Mouse (Mus musculus) E14TG2a.4 (cell line): ENCODE measurements around the gene Ahcyl2.

Source experiments
- H3K27me3 ChIP-seq: 2 replicates; pipeline ENCODE4 v1.6.1; 2014; ENCODE audit warnings: low read length, control low read depth; ENCODE audit not compliant: insufficient read depth
- H3K36me3 ChIP-seq: 2 replicates; pipeline ENCODE4 v1.6.1; 2014; ENCODE audit warnings: low read length, control low read depth; ENCODE audit not compliant: insufficient read depth
- H3K4me1 ChIP-seq: replicated peaks from 2 replicates; pipeline ENCODE4 v1.6.1; 2014; ENCODE audit warnings: low read depth, low read length, control low read depth
- H3K4me3 ChIP-seq: replicated peaks from 2 replicates; pipeline ENCODE4 v1.5.1; 2014; ENCODE audit warnings: mild to moderate bottlenecking, low read length
- H3K9me3 ChIP-seq: 2 replicates; pipeline ENCODE4 v1.6.1; 2014; ENCODE audit warnings: low read length, control low read depth
- CTCF ChIP-seq: conservative IDR thresholded peaks from 2 replicates; pipeline ENCODE4 v1.5.1; 2014; ENCODE audit warnings: low read length
- NANOG ChIP-seq: IDR thresholded peaks from 2 replicates; pipeline ENCODE4 v1.6.1; 2014; ENCODE audit warnings: borderline replicate concordance, low read length, mixed read lengths
- POU5F1 ChIP-seq: IDR thresholded peaks from 2 replicates; pipeline ENCODE4 v1.6.1; 2014; ENCODE audit warnings: low read length, borderline replicate concordance

The Ahcyl2 gene

GRCm38 (mm10) chr6:29828574-29829234 lies 60.9 kb downstream of the Ahcyl2 start:
- no peak for TF ChIP-seq CTCF
- TF ChIP-seq POU5F1, result no peak
- TF ChIP-seq NANOG, result no peak
- no peaks in the 10 kb centered on the region for H3K36me3 ChIP-seq
- H3K4me3 ChIP-seq, result no peak overlapping the region
- H3K4me1 ChIP-seq, result peaks cover 18% of the 10 kb centered on the region
- H3K9me3 ChIP-seq, result no peaks in the 10 kb centered on the region
- no peaks in the 10 kb centered on the region for H3K27me3 ChIP-seq

- TF ChIP-seq NANOG (no peak), POU5F1 (no peak), CTCF (no peak)
- Histone ChIP-seq H3K9me3 (no peaks in the 10 kb centered on the region), H3K36me3 (0 out of 2 replicates have a peak, but pooled peaks cover 4% of the 10 kb centered on the region), H3K4me3 (no peak overlapping the region), H3K27me3 (no peaks in the 10 kb centered on the region), H3K4me1 (peaks cover 12% of the 10 kb centered on the region)
These were observed 64.5 kb downstream of the Ahcyl2 start for GRCm38 (mm10) chr6:29832356-29832755.

GRCm38 (mm10) chr6:29833117-29833516 lies 65.3 kb downstream of the Ahcyl2 start:
- Histone ChIP-seq H3K36me3 (0 out of 2 replicates have a peak, but pooled peaks cover 4% of the 10 kb centered on the region), H3K27me3 (no peaks in the 10 kb centered on the region), H3K9me3 (no peaks in the 10 kb centered on the region), H3K4me1 (peaks cover 12% of the 10 kb centered on the region), H3K4me3 (no peak overlapping the region)
- no peak for TF ChIP-seq CTCF
- TF ChIP-seq POU5F1, result no peak
- peak; percentile 52; the same call in 1 of the 2 replicates for TF ChIP-seq NANOG

- no peaks in the 10 kb centered on the region for H3K9me3 ChIP-seq
- TF ChIP-seq CTCF, result peak; percentile 61
- no peak for TF ChIP-seq NANOG
- peaks cover 16% of the 10 kb centered on the region for H3K4me1 ChIP-seq
These were observed 65.9 kb downstream of the Ahcyl2 start for GRCm38 (mm10) chr6:29833568-29834255.

GRCm38 (mm10) chr6:29835543-29836177 lies 67.8 kb downstream of the Ahcyl2 start:
- H3K9me3 ChIP-seq, result no peaks in the 10 kb centered on the region
- no peaks in the 10 kb centered on the region for H3K27me3 ChIP-seq
- 0 out of 2 replicates have a peak, but pooled peaks cover 4% of the 10 kb centered on the region for H3K36me3 ChIP-seq
- peaks cover 28% of the 10 kb centered on the region for H3K4me1 ChIP-seq
- TF ChIP-seq POU5F1 (no peak), NANOG (no peak), CTCF (no peak)
- H3K4me3 ChIP-seq, result no peak overlapping the region

More at GRCm38 (mm10) chr6:29833568-29834255, 65.9 kb downstream of the Ahcyl2 start:
- H3K36me3 ChIP-seq, result 0 out of 2 replicates have a peak, but pooled peaks cover 4% of the 10 kb centered on the region
- no peaks in the 10 kb centered on the region for H3K27me3 ChIP-seq
- H3K4me3 ChIP-seq, result no peak overlapping the region

- no peaks in the 10 kb centered on the region for H3K27me3 ChIP-seq
- no peak overlapping the region for H3K4me3 ChIP-seq
- H3K9me3 ChIP-seq, result no peaks in the 10 kb centered on the region
- H3K4me1 ChIP-seq, result peaks cover 28% of the 10 kb centered on the region
- 0 out of 2 replicates have a peak, but pooled peaks cover 4% of the 10 kb centered on the region for H3K36me3 ChIP-seq
- TF ChIP-seq NANOG, result no peak
- TF ChIP-seq CTCF, result no peak
- TF ChIP-seq POU5F1, result no peak
These were observed 69.8 kb downstream of the Ahcyl2 start for GRCm38 (mm10) chr6:29837579-29837978.

GRCm38 (mm10) chr6:29838531-29838930 lies 70.7 kb downstream of the Ahcyl2 start:
- TF ChIP-seq NANOG, result no peak
- no peak for TF ChIP-seq CTCF
- TF ChIP-seq POU5F1, result no peak

GRCm38 (mm10) chr6:29840008-29840407 lies 72.2 kb downstream of the Ahcyl2 start:
- no peaks in the 10 kb centered on the region for H3K27me3 ChIP-seq

More at GRCm38 (mm10) chr6:29838531-29838930, 70.7 kb downstream of the Ahcyl2 start:
- H3K4me1 ChIP-seq, result peaks cover 21% of the 10 kb centered on the region
- 0 out of 2 replicates have a peak, but pooled peaks cover 4% of the 10 kb centered on the region for H3K36me3 ChIP-seq
- no peaks in the 10 kb centered on the region for H3K27me3 ChIP-seq
- no peaks in the 10 kb centered on the region for H3K9me3 ChIP-seq
- no peak overlapping the region for H3K4me3 ChIP-seq

More at GRCm38 (mm10) chr6:29840008-29840407, 72.2 kb downstream of the Ahcyl2 start:
- H3K4me1 ChIP-seq, result peaks cover 16% of the 10 kb centered on the region
- H3K36me3 ChIP-seq, result 0 out of 2 replicates have a peak, but pooled peaks cover 1% of the 10 kb centered on the region
- H3K9me3 ChIP-seq, result no peaks in the 10 kb centered on the region
- no peak for TF ChIP-seq NANOG
- TF ChIP-seq POU5F1, result no peak
- H3K4me3 ChIP-seq, result no peak overlapping the region
